Mouse (Mus musculus) heart, postnatal 36 days (tissue): ENCODE results near the gene Ifi47. TPM values are rescaled to one million over a fixed set of nuclear protein-coding genes. Genes with fewer than 3 reads are reported as not detected.
"Not testable (repeated sequence)": the region's sequence is repeated elsewhere in the genome, so short reads cannot be mapped to it uniquely, and the experiment has no call there.

ENCODE experiments used
- DNase-seq, 2 experiments: peaks; one replicate each; pipeline ENCODE4 v3.0.0; 2021 to 2022
- intact Hi-C: fragments of 180-260 bp; cut with DNase I; formaldehyde crosslinking; loops from one replicate; pipeline ENCODE4 v1.15.1; 2025
- total RNA-seq, 2 experiments: library from RNA; stranded (reverse); gene quantifications; 2 replicates each; pipeline ENCODE4 v1.2.3; 2021

The Ifi47 gene
- total RNA-seq, result 1 to 10 TPM; 2.3 to 2.7 TPM

DNA sequence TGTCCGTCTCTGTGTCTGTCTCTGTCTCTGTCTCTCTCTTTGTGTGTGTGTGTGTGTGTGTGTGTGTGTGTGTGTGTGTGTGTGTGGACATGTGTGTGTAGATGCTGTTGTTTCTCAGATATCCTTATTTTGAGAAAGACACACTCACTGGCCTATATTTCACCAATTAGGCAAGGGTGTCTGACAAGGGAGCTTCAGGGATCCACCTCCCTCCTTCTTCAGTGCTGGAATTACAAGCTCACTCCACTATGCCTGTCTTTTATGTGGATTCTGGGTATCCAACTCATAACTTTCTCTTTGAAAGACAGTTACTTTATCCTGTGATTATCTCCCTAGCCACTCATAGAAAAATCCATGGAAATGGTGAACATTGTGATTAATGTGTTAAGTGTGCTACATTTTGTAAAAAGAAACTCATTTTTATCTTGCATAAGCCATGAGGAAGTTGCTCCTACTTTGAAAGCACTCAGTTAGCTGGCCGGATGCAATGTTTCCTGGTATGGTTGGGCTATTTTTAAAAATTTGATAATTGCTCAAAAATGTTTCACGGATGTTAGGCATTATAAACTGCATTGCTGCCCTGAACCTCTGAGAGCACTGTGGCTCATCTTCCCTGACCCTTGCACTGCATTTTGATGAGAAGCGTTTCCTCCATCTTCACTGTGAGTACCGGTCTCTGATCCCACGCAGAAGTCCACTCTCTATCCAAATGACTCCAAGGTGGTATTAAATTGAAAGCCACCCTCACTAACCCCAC is at the start of gene Ifi47:
TSS of gene Ifi47 (plus strand) at position 587 of the 757 bp plus-strand sequence.
- DNase-seq, result not testable (repeated sequence)
- intact Hi-C loops, result loop anchor here (5.0 kb wide), 1 partner anchor 79 kb away; no protein-coding TSS in a partner anchor

DNA sequence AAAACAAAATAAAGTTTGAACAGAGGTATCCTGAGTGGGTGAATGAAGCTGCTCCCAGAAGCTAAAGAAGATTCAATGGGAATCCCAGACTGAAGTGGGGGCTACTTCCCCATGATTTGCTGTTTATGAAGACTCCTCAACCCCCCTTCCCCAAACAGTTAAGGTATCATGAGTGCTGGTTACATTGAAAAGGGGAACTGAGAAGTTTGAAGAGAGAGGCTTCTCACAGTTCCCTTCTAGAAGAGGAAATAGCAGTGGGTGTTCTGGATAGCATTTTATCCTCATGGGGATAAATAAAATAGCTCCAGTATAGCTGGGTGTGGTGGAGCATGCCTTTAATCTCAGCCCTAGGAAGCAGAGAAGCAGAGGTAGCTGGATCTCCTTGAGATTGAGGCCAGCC is 26.3 kb upstream of the Ifi47 start:
- DNase-seq, intact Hi-C loops: not testable (repeated sequence)

DNA sequence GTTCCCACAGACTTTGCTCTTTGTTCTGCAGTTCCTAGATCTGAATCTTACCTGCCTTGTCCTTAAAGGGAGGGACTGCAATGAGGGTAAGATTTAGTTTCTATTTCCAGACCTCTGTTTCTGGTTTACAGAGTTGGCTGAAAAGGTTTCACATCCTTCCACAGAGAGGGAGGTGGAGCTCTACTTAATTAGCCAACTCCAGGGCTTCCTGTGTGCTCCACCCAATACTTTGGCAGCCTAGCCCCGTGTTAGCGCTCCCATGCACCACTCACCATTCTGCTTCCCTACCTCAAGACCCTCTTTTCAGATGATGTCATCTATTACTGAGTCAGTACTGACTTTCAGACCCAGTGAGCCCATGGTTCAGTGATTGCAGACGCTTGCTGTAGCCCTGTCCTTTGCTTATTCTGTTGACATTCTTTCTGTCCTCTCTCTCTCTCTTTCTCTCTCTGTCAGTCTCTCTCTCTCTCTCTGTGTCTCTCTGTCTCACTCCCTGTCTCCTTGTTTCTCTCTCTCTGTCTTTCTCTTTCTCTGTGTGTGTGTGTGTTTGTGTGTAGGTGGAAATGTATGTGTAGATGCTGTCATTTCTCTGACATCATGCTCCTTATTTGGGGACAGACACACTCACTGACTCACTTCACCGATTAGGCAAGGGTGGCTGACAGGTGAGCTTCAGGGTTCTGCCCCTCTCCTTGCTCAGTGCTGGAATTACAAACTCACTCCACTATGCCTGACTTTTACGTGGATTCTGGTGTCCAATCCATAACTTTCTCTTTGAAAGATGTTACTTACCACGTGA is 25.1 kb upstream of the Ifi47 start, which contains the start of gene 9930111J21Rik2:
TSS of gene 9930111J21Rik2 (minus strand) at position 150 of the 799 bp plus-strand sequence.
- DNase-seq, intact Hi-C loops: not testable (repeated sequence)

DNA sequence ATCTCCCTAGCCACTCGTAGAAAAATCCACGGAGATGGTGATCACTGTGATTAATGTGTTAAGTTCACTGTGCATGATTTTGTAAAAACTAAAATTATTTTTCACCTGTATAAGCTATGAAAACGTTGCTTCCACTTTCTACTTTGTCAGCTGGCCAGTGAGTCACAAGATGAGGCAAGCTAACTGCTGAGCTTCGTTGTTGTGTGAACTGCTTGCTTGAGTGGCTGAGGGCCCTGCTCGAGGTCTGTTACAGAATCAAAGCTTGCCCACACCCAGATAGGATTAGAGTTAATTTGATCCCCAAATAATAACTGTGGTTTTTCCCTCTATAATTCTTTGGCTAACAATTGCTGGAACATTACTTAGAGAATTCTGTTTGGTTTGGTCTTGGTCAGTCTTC is 24.5 kb upstream of the Ifi47 start:
- intact Hi-C loops, DNase-seq: not testable (repeated sequence)

DNA sequence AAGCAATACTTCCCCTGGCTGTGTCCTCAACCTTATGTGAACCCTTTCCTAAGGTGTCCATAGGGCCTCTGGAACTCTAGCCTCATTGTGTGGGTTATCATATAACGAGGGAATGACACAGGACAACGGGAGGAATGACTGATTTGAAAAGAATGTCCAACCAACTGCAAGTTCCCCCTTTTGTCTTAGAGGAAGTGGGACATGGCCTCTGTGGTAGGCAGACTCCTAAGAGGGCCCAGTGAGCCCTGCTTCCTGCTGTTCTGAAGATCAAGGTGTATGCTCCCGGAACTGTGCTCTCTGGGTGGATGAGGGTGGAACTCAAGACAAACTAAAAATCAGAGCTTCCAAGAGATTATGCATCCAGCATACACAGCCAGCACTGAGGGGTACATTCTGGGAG is 16.3 kb upstream of the Ifi47 start:
- intact Hi-C loops, DNase-seq: not testable (repeated sequence)

DNA sequence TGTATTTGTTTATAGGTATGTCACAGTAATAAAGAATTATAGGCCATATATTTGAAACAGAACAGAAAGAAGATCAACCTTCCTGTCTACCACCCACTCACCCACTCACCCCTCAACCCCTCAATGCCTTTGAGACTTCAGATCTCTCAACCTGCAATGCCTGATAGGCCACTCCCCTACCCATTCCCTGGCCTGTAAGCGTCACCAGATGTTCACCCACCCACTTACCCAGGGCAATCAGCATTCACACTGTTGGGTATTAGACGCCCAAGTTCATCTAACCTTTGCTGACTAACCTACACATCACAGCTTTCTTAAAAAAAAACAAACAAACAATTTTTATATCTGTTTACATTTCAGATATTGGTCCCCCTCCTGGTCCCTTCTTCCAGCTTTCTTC is 14.5 kb upstream of the Ifi47 start:
- DNase-seq, intact Hi-C loops: not testable (repeated sequence)

DNA sequence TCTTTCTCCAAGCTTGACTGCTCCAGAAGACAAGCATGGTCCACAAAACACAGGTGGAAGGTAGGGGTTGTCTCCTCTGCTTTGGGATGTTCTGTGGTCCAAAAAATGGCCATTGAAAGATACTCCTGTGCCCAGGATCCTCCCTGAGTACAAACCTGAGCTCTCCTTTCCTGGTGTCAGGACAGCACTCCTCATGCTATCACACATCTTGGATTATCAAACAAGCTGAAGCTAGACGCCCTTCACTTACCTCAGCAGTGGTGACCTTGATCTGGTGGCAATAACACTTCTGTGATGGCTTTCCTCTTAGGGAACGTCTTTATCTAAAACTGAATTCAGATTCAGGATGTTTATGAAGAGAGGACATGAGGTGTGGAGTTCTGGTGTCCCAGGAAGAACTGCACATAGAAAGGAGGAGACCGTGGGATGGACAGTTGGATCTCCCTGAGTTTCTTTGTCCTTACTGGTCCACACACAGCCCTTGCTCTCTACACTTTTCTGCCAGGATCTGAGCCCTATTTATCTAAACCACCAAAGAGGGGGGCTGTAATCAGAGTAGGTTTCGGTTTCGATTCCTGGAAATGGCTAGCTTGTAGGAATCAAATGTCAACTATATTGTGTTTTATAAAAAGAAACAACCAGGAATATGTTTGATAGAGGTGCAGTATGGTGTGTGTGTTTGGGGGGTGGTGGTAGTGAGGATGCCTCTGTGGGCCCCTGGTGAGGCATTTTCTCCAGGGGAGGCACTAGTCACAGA is 12.5 kb upstream of the Ifi47 start, which contains the start of gene Tgtp2:
TSS of gene Tgtp2 (minus strand) at position 494 of the 757 bp plus-strand sequence.
- intact Hi-C loops, DNase-seq: not testable (repeated sequence)

DNA sequence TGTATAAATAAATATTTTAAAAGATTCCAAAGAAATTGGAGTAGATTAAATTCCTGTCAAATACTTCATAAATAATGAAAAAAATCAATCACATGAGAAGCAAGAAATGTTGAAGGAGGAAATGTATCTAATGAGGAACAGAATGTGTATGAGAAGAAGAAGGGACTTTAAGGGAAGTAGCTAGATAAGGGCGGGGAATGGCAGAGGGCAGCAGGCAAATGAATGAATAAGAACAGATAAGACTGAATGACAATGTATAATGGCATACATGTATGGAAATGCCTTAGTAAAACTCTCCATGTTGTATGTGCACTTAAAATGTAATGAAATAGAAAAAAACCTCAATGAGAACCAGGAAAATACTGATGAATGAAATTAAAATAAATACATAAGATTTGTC is 8.0 kb upstream of the Ifi47 start:
- intact Hi-C loops, result no loop called here
- DNase-seq, result no peak

DNA sequence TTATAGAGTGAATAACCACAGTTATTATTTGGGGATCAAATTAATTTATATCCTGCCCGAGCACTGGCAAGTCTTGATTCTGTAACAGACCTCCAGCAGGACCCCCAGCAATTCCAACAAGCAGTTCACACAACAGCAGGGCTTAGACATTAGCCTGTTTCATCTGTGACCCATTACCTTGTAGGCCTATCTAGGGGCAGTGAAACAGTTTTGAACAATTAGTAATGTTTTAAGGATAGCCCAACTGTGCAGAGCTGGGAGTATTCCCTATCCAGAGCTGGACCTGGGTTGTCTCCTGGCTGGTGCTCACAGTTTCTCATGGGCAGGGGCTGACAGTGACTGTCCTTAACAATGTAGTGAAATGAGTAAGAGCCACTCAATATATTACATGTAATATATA is 625 bp downstream of the Ifi47 start:
- no peak for DNase-seq
- intact Hi-C loops, result loop anchor here (5.0 kb wide), 1 partner anchor 80 kb away; no protein-coding TSS in a partner anchor

DNA sequence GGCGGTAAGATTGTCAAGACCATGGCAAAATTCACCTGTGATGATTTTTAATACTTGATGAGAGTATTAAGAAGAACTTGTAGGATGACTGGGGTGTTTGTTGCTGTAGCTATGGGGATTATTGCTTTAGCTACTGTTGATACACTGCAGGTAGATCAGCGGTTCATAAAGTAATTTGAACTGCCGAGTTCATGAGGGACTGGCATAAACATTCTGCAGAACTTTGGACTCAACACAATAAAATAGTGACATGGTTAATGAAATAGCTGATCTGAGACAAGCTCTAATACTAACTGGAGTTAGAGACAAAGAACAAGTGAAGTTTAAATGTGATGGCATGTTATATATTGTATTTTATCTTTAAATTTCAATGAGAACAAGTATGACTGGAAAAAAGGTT is 2.3 kb downstream of the Ifi47 start:
- intact Hi-C loops, result loop anchor here (1.0 to 5.0 kb wide), 2 partner anchors 81 to 156 kb away; no protein-coding TSS in a partner anchor
- no peak for DNase-seq

DNA sequence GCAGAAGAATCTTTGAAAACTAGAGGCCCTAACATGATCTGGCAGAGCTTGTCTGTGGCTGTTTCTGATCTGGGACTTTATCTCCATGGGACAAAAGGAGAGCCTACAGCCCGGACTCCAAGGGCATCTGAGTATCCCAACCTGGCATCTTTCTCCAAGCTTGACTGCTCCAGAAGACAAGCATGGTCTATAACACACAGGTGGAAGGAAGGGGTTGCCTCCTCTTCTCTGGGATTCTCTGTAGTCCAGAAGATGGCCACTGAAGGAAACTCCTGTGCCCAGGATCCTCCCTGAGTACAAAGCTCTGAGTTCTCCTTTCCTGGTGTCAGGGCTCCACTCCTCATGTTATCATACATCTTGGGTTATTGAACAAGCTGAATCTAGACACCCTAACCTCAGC is 4.2 kb downstream of the Ifi47 start:
- intact Hi-C loops, result no loop called here
- DNase-seq, result no peak

DNA sequence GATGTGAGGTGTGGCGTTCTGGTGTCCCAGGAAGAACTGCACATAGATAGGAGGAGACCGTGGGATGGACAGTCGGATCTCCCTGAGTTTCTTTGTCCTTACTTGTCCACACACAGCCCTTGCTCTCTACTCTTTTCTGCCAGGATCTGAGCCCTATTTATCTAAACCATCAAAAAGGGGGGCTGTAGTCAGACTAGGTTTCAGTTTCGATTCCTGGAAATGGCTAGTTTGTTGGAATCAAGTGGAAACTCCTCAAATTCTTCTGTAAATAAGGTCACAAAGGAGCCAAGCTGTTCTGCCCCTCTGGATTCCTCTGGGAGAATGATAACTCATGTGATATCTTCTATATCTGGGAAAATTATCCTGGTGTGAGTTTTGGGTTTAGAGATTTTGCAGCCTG is 5.0 kb downstream of the Ifi47 start:
- intact Hi-C loops, result no loop called here
- no peak for DNase-seq

DNA sequence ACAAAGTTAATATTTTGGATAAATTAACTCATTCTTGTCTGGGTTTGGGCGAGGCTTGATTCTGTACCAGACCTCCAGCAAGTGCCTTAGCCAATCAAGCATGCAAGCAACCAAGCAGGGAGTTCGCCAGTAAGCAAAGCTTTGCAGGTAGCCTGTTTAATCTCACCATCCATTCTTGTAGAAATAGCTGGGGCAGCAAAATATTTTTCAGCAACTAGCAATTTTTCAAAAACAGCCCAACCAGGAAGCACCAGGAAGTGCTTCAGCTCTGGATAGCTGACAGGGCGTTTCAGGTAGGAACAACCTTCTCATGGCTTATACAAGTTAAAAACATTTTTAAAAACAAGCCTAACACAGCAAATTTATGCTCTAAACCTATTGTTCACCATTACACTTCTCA is 5.5 kb downstream of the Ifi47 start:
- DNase-seq, result no peak
- intact Hi-C loops, result no loop called here

DNA sequence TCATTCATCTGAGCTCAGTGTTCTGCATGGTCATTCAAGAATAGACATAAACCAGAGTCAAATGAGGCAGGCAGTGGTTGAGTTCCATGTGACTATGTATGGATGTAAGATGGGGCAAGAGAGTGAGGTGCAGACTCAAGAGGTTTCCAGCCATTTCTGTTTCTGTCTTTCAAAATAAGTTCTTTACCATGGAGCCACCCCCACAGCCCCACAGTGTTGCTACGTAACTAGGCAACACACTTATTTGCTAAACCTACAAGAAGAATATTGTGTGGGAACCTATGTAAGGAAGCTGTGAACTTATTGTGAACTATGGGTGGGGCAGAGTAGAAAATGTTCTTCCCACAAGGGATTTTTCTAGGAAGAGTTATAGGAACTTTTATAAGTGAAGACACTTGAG is 6.8 kb downstream of the Ifi47 start:
- DNase-seq, result no peak
- intact Hi-C loops, result no loop called here

DNA sequence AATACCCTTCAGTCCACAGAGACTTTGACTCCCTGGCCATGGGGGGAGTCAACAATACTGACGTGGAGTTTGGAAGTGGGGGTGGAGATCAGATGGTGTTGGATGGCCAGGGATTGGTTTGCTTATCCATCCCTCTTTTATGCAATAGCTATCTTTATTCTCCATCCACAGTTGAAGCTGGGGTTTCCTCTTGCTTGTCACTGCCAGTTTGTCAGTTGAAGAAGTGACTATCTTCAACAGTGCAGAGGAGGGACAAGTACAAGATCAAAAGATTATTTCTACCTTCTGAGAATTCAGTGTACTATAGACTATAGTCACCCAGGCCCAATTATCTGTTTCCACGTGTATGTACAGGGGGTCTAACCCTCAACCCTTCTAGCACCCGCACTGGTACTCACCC is 7.4 kb downstream of the Ifi47 start:
- no peak for DNase-seq
- intact Hi-C loops, result loop anchor here (2.0 kb wide), 1 partner anchor 211 kb away; no protein-coding TSS in a partner anchor

DNA sequence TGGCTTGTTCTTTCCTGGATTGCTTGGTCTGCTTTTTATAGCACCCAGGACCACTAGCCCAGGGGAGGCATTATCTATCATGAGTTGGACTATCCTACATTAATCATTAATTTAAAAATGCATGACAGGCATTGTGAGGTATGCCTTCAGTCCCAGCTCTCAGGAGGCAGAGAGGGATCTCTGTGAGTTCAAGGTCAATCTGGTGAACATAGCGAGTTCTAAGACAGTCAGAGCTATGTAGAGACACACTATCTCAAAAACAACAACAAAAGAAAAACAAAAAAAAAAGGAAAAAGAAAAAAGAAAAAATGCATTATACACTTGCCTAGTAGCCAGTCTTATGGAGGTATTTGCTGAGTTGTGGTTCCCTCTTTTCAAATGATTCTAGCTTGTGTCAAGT is 8.0 kb downstream of the Ifi47 start:
- DNase-seq, result no peak

DNA sequence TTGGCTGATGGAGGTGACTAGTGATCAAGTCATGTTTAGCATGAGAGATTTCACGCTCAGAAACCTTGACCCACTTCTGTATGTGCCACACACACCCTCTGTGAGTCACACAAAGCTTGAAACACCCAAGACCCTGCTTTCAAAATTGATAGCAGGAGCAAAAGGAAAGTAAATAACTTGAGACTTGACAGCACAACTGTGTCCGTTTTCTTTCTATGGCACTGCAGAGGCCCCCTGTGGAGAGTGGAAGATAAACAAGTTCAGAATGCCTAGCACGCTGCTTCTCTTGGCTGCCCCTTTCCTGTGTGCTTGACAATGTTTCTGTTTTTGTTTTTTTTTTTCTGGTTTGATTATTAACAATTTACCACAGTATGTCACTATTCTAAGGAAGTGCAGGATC is 8.5 kb downstream of the Ifi47 start:
- intact Hi-C loops, result loop anchor here (2.0 kb wide), 1 partner anchor 212 kb away; no protein-coding TSS in a partner anchor
- DNase-seq, result no peak

More for the DNA sequence above, 8.0 kb downstream of the Ifi47 start:
- intact Hi-C loops, result loop anchor here (2.0 kb wide), 1 partner anchor 212 kb away; no protein-coding TSS in a partner anchor

DNA sequence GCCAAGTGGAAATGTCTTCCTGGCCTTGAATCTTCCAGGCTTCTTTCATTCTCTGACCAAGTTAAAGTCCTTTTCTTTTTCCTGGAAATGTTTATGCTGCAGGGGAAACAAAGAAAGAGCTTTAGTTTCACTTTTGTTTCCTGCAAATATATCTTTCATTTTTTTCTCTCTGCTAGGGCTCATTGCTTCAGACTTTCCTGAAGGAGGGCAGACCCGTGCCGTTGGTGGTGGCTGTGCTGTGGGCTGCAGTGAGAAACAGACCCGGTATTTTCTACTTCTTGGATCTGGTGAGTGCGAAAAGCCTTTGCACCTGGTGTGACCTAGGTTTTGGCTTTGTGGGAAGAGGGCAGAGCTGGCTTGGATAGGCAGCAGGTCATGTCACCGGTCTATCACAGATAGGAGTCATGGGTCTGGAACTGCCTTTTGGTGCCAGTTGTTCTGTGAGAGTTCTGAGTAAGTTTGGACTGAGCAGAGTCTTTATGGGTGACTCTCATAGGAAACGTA is 10.5 kb downstream of the Ifi47 start:
- intact Hi-C loops, result no loop called here
- no peak for DNase-seq

DNA sequence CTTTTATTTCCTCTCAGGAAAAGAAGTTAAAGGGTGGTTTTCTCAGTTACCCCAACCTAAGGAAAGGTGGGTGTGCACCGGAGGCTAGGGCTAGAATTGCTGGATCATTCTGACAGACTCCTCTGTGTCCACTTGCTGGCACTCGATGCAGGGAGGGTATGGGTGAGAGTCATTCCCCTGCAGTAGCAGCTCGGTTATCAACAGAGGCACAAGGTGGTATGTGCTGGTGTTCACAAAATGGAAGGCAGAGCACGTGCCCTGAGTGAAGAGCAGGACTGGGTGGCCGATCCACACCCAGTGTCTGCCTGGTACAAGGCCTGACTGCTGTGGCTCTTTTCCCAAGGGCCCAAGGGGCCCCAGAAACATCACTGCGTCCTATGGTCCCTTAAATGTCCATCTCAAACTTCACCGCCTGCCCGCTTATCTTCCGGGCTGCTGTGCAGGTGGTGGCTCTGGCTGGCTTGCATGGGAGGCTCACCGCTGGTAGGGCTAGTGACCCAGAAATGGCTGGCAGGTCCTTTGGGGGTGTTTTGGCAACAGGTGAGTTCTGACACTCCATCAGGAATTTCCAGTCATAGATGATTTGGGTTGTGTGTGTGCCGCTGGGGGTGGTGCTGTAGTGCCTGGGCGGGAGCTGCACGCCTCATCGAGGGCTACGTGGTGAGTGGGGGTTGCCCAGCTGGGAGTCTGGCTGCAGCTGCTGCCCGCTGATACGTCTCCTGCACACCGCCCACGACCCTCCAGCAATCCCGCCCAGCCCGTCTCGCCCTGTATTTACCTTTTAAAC is 11.6 kb downstream of the Ifi47 start:
- intact Hi-C loops, result no loop called here
- no peak for DNase-seq
